Mouse (Mus musculus) right cerebral cortex, adult 18-20 months (tissue): ENCODE results near the gene Fndc7.
A peak's percentile ranks its signal among the peaks of the same experiment; 100 is the strongest.
"Not testable (repeated sequence)": the region's sequence is repeated elsewhere in the genome, so short reads cannot be mapped to it uniquely, and the experiment has no call there.

Experiments used
- DNase-seq: peaks from one replicate; pipeline ENCODE4 v3.0.0; 2022; ENCODE audit warnings: mixed read lengths

The Fndc7 gene

GRCm38 (mm10) chr3:108886934-108887617 is 2.7 kb downstream of the Fndc7 start:
- DNase-seq = no peak

DNA sequence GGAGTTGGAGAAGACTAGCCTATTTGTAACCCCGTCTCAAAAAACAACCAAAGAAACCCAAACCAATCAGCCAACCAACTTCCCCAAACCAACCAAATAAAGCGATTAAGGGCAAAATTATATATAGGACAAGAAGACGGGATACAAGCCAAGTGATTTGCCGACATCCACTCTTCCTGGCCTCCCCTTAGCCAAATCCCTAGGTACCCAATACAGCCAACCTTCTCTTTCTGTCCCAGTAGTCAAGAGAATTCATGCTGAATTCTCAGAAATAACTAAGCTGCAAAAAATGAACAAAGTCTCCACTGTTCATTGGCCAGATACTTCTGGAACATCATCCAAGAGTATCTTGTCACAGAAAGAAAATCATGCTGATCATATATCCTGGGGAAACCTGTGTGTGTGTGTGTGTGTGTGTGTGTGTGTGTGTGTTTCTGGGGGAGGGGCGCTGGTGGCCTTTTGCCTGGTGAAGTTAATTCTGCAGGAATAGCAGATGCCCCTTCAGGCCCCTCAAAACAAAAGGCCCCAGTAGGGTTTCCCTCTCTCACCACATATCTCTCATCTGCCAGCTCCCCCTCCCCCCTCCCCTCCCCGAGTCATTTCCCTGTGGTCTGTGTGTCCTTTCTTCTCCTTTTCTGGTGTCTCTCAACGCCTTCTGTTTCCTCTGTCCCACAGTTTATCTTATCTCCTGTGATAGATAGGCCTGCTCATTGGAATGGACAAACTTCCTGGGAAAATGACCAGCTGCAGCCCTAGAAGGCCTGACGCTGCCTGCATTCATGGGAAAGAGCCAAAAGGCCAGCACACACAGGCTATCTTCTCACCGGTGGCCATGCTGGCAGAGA is 3.9 kb downstream of the Fndc7 start:
- DNase-seq = no peak

DNA sequence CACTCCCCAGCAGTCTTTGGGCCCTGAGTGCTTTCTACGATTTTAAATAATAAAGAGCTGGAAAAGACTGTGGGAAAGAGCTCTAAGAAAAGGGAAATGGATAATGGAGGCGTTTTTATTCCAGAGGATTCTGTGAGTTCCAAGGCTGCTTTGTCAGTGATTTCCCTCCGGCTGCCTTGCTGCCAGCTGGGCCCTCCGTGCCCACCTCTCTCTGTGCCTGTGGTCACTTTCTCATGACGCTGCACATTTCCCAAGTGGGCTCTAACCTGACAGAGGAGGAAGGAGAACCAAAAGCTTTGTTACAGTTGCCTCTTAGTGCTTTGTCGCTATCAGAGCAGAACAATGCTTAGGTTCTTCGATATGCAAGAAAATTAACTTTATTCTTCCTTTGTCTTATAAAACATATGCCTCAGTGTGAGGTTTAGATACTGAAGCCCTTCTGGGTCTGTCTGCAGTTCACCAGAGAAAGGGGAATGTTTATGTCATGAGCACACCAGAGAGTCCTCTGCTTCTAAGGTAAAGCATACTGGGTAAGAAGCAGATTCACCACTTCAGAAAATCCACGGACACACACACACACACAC is 5.0 kb downstream of the Fndc7 start:
- no peak for DNase-seq

DNA sequence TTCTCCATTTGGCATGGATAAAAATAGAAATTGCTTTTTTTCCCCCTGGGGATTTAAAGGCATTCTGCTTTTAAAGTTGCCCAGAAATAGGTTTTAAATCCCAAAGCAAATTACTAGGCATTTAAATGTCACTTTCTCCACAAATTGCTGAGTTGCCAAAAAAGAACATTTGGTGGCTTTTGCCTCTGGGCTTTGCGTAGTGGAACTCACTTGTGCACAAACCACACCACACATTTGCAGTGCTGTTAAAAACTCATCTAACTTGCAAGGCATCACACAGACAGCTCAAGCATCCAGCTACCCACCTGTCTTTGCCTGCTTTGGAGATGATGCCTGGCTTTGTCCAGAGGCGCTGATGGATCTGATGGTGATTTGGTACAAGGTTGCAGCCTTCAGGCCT is 6.7 kb downstream of the Fndc7 start:
- no peak for DNase-seq

DNA sequence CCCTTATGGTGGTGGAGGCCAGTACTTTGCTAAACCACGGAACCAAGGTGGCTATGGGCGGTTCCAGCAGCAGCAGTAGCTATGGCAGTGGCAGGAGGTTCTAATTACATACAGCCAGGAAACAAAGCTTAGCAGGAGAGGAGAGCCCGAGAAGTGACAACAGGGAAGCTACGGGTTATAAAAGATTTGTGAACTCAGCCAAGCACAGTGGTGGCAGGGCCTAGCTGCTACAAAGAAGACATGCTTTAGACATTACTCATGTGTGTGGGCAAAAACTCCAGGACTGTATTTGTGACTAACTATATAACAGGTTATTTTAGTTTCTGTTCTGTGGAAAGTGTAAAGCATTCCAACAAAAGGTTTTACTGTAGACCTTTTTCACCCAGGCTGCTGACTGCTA is 7.9 kb downstream of the Fndc7 start:
- DNase-seq = not testable (repeated sequence)

DNA sequence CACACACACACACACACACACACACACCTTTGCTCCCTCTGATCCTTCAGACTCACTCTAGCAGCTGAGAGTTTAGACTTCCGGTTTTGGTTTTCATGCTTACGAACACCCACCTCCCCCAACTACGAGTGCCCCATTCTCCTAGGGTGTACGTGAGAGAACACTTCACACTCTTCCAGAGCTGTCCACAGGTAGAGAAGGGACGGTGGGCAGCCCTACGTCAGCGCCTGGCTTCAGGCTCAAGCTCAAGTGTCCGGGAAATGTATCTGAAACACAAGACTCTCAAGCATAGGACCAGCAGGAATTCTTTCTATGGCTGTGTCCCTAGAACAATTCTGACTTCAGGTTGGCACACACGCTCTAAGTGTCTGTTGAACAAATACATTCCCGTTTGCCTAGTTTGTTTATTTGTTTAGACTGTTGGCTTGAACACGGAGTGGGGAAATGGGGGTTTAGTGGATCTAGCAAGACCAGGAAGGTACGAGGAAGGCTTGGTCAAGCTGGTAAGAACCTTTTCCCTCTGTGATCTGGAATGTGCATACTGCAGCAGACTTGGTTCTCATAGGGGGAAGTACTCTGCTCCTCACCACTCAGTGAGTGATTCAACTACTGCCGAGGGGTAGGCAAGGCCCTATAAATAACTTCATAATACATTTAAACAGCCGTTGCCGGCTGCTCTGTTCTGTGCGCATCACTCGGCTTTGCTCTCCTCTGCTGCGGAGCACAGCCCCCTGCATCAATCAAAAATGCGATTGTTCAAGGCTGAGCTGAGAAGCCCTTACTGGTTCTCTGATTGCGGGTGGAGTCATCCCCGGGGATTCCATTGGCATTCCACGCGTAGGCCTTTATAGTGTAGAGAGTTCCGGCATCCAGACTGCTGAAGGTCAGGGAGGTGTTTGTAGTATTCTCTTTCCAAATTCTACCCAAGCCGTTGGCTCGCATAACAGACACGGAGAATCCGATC is 9.0 kb downstream of the Fndc7 start:
- DNase-seq = peak; percentile 28

GRCm38 (mm10) chr3:108879836-108880435 is 9.9 kb downstream of the Fndc7 start:
- DNase-seq = no peak

- DNase-seq = no peak
These were observed 10.7 kb downstream of the Fndc7 start for GRCm38 (mm10) chr3:108879129-108879528.

GRCm38 (mm10) chr3:108870631-108871030 is 19.2 kb downstream of the Fndc7 start:
- DNase-seq = no peak

- no peak for DNase-seq
These were observed 22.4 kb downstream of the Fndc7 start for GRCm38 (mm10) chr3:108867449-108867848.

GRCm38 (mm10) chr3:108865676-108866075 is 24.1 kb downstream of the Fndc7 start:
- no peak for DNase-seq

DNA sequence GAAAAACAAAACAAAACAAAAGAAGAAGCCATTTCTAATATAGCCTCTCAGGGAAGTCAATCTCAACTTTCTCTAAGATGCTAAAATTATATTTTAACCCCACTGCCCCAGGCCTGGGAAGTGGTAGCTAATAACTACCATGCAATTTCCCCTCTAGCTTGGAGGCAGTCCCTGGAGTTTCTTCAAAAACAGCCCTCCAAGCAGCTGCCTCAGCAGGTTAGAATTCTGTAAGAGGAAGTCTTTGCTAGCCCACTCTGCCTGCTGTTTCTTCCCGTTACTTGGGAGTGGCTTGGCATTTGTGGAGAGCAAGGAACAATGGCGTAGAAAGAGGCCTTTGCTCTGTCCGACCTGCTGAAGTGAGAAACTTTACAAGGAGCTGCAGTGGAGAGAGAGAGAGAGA is 24.7 kb downstream of the Fndc7 start:
- no peak for DNase-seq

- DNase-seq = no peak
These were observed 26.7 kb downstream of the Fndc7 start for GRCm38 (mm10) chr3:108863091-108863490.

- not testable (repeated sequence) for DNase-seq
These were observed 27.5 kb downstream of the Fndc7 start for GRCm38 (mm10) chr3:108862282-108862681.

GRCm38 (mm10) chr3:108860786-108861185 is 29.0 kb downstream of the Fndc7 start:
- DNase-seq = no peak

GRCm38 (mm10) chr3:108858231-108858770 is 31.5 kb downstream of the Fndc7 start:
- DNase-seq = no peak

- DNase-seq = no peak
These were observed 32.1 kb downstream of the Fndc7 start for GRCm38 (mm10) chr3:108857714-108858113.

- DNase-seq = no peak
These were observed 32.7 kb downstream of the Fndc7 start for GRCm38 (mm10) chr3:108857124-108857470.

DNA sequence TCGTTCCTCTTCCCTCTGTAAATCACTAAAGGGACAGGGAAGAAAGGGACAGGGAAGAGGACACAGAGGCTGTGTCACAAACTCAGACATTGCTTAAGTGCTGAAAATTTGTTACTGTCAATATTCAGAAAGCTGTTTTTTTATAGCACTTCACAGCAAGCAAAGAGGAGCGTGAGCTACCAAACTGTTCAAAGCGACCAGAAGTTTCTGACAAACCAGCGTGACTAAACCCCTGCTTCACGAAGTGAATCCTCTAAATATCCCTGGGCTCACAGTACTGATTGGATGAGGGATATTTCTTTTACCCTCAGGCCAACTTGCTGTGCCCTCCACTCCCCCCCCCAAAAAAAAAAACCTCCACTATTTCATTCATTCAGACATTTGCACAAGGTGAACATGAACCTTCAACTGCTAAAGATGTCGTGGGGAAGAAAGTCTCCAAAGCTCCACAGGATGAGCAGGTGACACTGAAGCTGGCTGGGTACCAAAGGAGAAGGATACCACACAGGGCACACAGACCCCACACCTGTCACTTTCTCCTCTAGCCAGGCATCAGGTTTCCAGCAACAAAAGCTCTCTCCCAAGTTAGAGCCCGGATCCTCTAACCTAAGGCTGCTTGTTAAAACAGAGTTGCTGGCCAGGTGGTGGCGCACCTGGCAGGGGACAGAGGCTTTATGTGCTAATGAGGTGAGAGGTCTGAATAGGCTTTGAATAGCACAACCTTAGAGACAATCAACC is 33.3 kb downstream of the Fndc7 start:
- no peak for DNase-seq

DNA sequence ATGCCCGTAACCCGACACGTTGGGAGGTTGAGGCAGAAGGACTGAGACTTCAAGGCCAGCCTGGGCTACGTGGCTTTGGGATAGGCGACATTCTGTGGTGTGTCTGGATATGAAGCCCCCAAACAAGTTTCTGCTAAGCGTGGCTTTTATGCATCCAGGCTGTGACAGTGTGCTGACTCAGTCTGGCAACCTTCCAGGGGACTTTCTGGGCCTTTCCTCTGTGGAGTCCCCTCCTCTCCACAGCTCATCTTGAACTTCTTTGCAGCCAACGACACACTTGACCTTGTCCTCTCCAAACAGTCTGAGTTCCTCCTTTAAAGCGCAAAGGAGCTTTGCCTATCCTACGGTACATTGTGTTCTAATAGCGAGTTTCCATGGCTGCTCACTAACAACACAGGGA is 33.9 kb downstream of the Fndc7 start:
- peak; percentile 37 for DNase-seq

- peak; percentile 94 for DNase-seq
These were observed 34.4 kb downstream of the Fndc7 start for GRCm38 (mm10) chr3:108855371-108855770.
